Mouse (Mus musculus) G1E (cell line): ENCODE measurements around the gene Ngly1. TPM values are rescaled to one million over a fixed set of nuclear protein-coding genes. Genes with fewer than 3 reads are reported as not detected.

Experiments used
- ATAC-seq: 2 replicates; pipeline ENCODE4 v1.8.0; 2016; ENCODE audit warnings: mild to moderate bottlenecking; ENCODE audit not compliant: insufficient number of reproducible peaks, poor library complexity, low FRiP score, severe bottlenecking; ENCODE audit errors: extremely low read depth
- DNase-seq: peaks from one replicate; pipeline ENCODE4 v3.0.0; 2012; ENCODE audit warnings: low spot score
- H3K27me3 ChIP-seq: 2 replicates; pipeline ENCODE4 v1.6.1; 2012; ENCODE audit warnings: mild to moderate bottlenecking, low read length, inconsistent platforms; ENCODE audit not compliant: insufficient read depth
- H3K36me3 ChIP-seq: replicated peaks from 2 replicates; pipeline ENCODE3; 2012; ENCODE audit warnings: mild to moderate bottlenecking, inconsistent platforms
- H3K4me1 ChIP-seq: 2 replicates; pipeline ENCODE4 v1.6.1; 2012; ENCODE audit warnings: low read depth, low read length, inconsistent platforms, mixed read lengths; ENCODE audit not compliant: insufficient read depth
- H3K4me3 ChIP-seq: 2 replicates; pipeline ENCODE4 v1.5.1; 2012; ENCODE audit warnings: low read depth, mild to moderate bottlenecking, inconsistent platforms, low read length, moderate library complexity, mixed read lengths
- H3K9me3 ChIP-seq: replicated peaks from 2 replicates; pipeline ENCODE4 v1.6.1; 2012; ENCODE audit warnings: inconsistent platforms
- CTCF ChIP-seq: IDR thresholded peaks from 2 replicates; pipeline ENCODE4 v1.5.1; 2012; ENCODE audit warnings: low read depth, low read length, inconsistent platforms, mixed read lengths
- GATA1 ChIP-seq: IDR thresholded peaks from 2 replicates; pipeline ENCODE4 v1.6.1; 2012; ENCODE audit warnings: borderline replicate concordance, low read length, inconsistent platforms, mixed read lengths
- GATA2 ChIP-seq: IDR thresholded peaks from 2 replicates; pipeline ENCODE4 v1.6.1; 2012; ENCODE audit warnings: low read depth, low read length, inconsistent platforms, borderline replicate concordance
- POLR2AphosphoS5 ChIP-seq: IDR thresholded peaks from 2 replicates; pipeline ENCODE4 v1.6.1; 2012; ENCODE audit warnings: low read depth, low read length, inconsistent platforms; ENCODE audit not compliant: insufficient replicate concordance
- TAL1 ChIP-seq: conservative IDR thresholded peaks from 2 replicates; pipeline ENCODE4 v1.6.1; 2012; ENCODE audit warnings: low read depth, low read length, inconsistent platforms, mixed read lengths
- polyA plus RNA-seq: library from polyadenylated mRNA; stranded (reverse); fragments of >175 nt; gene quantifications from 2 replicates; pipeline ENCODE4 v1.2.3, GENCODE M21; 2012
- total RNA-seq, 2 experiments: library from RNA; stranded (forward) in 1 of 2; stranded (reverse) in 1 of 2; fragments of 200-1000 nt in 1 of 2; fragments of >200 nt in 1 of 2; fragmentation: Nextera tagmentation in 1 of 2; gene quantifications; 2 replicates each; pipeline ENCODE4 v1.2.3; 2014 to 2017

The Ngly1 gene
- total and polyA plus RNA-seq, 3 experiments, result 47.1 to 275 (median 48.2) TPM

GRCm38 (mm10) chr14:16329756-16330155, 80.7 kb downstream of the Ngly1 start:
- DNase-seq (no peak), ATAC-seq (no peak)
- Histone ChIP-seq H3K4me3 (no peak overlapping the region), H3K27me3 (peaks cover 18% of the 10 kb centered on the region), H3K4me1 (no peaks in the 10 kb centered on the region), H3K9me3 (no peaks in the 10 kb centered on the region), H3K36me3 (no peaks in the 10 kb centered on the region)
- TF ChIP-seq POLR2AphosphoS5, result no peak
- no peak for TF ChIP-seq GATA2
- no peak for TF ChIP-seq CTCF
- no peak for TF ChIP-seq TAL1
- no peak for TF ChIP-seq GATA1

- no peak for TF ChIP-seq TAL1
- Histone ChIP-seq H3K4me1 (no peaks in the 10 kb centered on the region), H3K4me3 (no peak overlapping the region), H3K36me3 (no peaks in the 10 kb centered on the region), H3K9me3 (no peaks in the 10 kb centered on the region), H3K27me3 (peaks cover 28% of the 10 kb centered on the region)
- no peak for DNase-seq
- no peak for ATAC-seq
Measured at GRCm38 (mm10) chr14:16334260-16334659, 85.2 kb downstream of the Ngly1 start.

GRCm38 (mm10) chr14:16335835-16336417, 86.8 kb downstream of the Ngly1 start:
- Histone ChIP-seq H3K27me3 (peaks cover 25% of the 10 kb centered on the region), H3K36me3 (no peaks in the 10 kb centered on the region), H3K4me1 (no peaks in the 10 kb centered on the region), H3K4me3 (no peak overlapping the region), H3K9me3 (no peaks in the 10 kb centered on the region)
- TF ChIP-seq TAL1 (no peak), GATA2 (no peak), POLR2AphosphoS5 (no peak), GATA1 (no peak), CTCF (no peak)
- no peak for ATAC-seq
- DNase-seq, result no peak

- TF ChIP-seq POLR2AphosphoS5 (no peak), TAL1 (no peak), CTCF (no peak), GATA1 (no peak), GATA2 (no peak)
- ATAC-seq, result no peak
- peaks cover 5% of the 10 kb centered on the region; the same call in 1 of the 2 replicates for H3K27me3 ChIP-seq
- no peaks in the 10 kb centered on the region for H3K36me3 ChIP-seq
- no peaks in the 10 kb centered on the region for H3K4me1 ChIP-seq
- H3K4me3 ChIP-seq, result no peak overlapping the region
- DNase-seq, result no peak
- no peaks in the 10 kb centered on the region for H3K9me3 ChIP-seq
Measured at GRCm38 (mm10) chr14:16347505-16347904, 98.4 kb downstream of the Ngly1 start.

- H3K36me3 ChIP-seq, result no peaks in the 10 kb centered on the region
- DNase-seq, result no peak
- no peak for ATAC-seq
- H3K4me1 ChIP-seq, result peaks cover 8% of the 10 kb centered on the region; the same call in 1 of the 2 replicates
- no peaks in the 10 kb centered on the region for H3K9me3 ChIP-seq
- TF ChIP-seq CTCF, result no peak
- TF ChIP-seq GATA1, result no peak
- TF ChIP-seq TAL1, result no peak
- no peak for TF ChIP-seq POLR2AphosphoS5
- no peak for TF ChIP-seq GATA2
- H3K27me3 ChIP-seq, result 0 out of 2 replicates have a peak, but pooled peaks cover 2% of the 10 kb centered on the region
- H3K4me3 ChIP-seq, result no peak overlapping the region
Measured at GRCm38 (mm10) chr14:16359704-16360103, 110.6 kb downstream of the Ngly1 start.

Other genes with a start within 250 kb of the Ngly1 start
- 9.8 and 12.6 TPM in 2 replicates for gene Oxsm, start 528 bp downstream of the Ngly1 start, total RNA-seq (2014; fragmentation: Nextera tagmentation)
- gene Oxsm, start 528 bp downstream of the Ngly1 start, total RNA-seq (2017), result 7.4 and 10.1 TPM in 2 replicates
- gene Oxsm, start 528 bp downstream of the Ngly1 start, polyA plus RNA-seq, result 0.67 and 0.83 TPM in 2 replicates
- 256 and 347 TPM in 2 replicates for gene Top2b, start 115.9 kb downstream of the Ngly1 start, total RNA-seq (2014; fragmentation: Nextera tagmentation)
- 195 and 215 TPM in 2 replicates for gene Top2b, start 115.9 kb downstream of the Ngly1 start, total RNA-seq (2017)
- gene Top2b, start 115.9 kb downstream of the Ngly1 start, polyA plus RNA-seq, result 14.8 and 17.7 TPM in 2 replicates